Mouse (Mus musculus): ENCODE measurements around the gene Dctn2. TPM values are rescaled to one million over a fixed set of nuclear protein-coding genes. Genes with fewer than 3 reads are reported as not detected.

Gene Dctn2
- polyA plus RNA-seq, 1 experiment = 170 TPM

GRCm38 (mm10) chr10:127258489-127258888 is 7.7 kb upstream of the Dctn2 start:
- H3ac ChIP-seq (ENCODE audit: control insufficient read depth, insufficient read length, low read depth) = no peak overlapping the region

GRCm38 (mm10) chr10:127261706-127262547 is 4.2 kb upstream of the Dctn2 start:
- H3K79me3 ChIP-seq (ENCODE audit: low read depth) = peaks cover 3% of the 10 kb centered on the region
- H3K79me2 ChIP-seq (ENCODE audit: control insufficient read depth, insufficient read depth) = peaks cover 7% of the 10 kb centered on the region
- TF ChIP-seq MYOG (IDR thresholded peaks at IDR 0.05; ENCODE audit: control insufficient read depth, extremely low read depth, insufficient read length) (no peak), FOSL1 (IDR thresholded peaks at IDR 0.05; ENCODE audit: insufficient read depth, low read length, poor library complexity, severe bottlenecking) (no peak), MYOD1 (IDR thresholded peaks at IDR 0.05; ENCODE audit: control insufficient read depth, insufficient read length, low read depth) (no peak)
- H3ac ChIP-seq (ENCODE audit: control insufficient read depth, insufficient read length, low read depth) = no peak overlapping the region
- H3K4me3 ChIP-seq (ENCODE audit: insufficient read depth, poor library complexity, severe bottlenecking) = no peak overlapping the region
- peaks cover 20% of the 10 kb centered on the region for H3K27me3 ChIP-seq (ENCODE audit: control insufficient read depth, insufficient read depth, insufficient read length)
- no peaks in the 10 kb centered on the region for H3K36me3 ChIP-seq (ENCODE audit: control insufficient read depth, insufficient read depth)

More at GRCm38 (mm10) chr10:127258489-127258888, 7.7 kb upstream of the Dctn2 start:
- H3K79me3 ChIP-seq (ENCODE audit: low read depth) = no peaks in the 10 kb centered on the region
- no peaks in the 10 kb centered on the region for H3K36me3 ChIP-seq (ENCODE audit: control insufficient read depth, insufficient read depth)
- H3K4me3 ChIP-seq (ENCODE audit: insufficient read depth, poor library complexity, severe bottlenecking) = no peak overlapping the region
- peaks cover 20% of the 10 kb centered on the region for H3K27me3 ChIP-seq (ENCODE audit: control insufficient read depth, insufficient read depth, insufficient read length)
- TF ChIP-seq FOSL1 (IDR thresholded peaks at IDR 0.05; ENCODE audit: insufficient read depth, low read length, poor library complexity, severe bottlenecking) (no peak), MYOG (IDR thresholded peaks at IDR 0.05; ENCODE audit: control insufficient read depth, extremely low read depth, insufficient read length) (no peak), CTCF (IDR thresholded peaks at IDR 0.05; ENCODE audit: control insufficient read depth, insufficient read depth, insufficient read length) (no peak), MAX (IDR thresholded peaks at IDR 0.05) (no peak), CEBPB (IDR thresholded peaks at IDR 0.05; ENCODE audit: low read depth) (no peak), USF1 (IDR thresholded peaks at IDR 0.05; ENCODE audit: low read depth) (no peak), MYOD1 (IDR thresholded peaks at IDR 0.05; ENCODE audit: control insufficient read depth, insufficient read length, low read depth) (no peak)
- no peaks in the 10 kb centered on the region for H3K79me2 ChIP-seq (ENCODE audit: control insufficient read depth, insufficient read depth)

GRCm38 (mm10) chr10:127262548-127263398 is 3.4 kb upstream of the Dctn2 start, which contains the start of gene Kif5a:
Kif5a (minus strand) TSS chr10:127263348.
- H3K4me3 ChIP-seq (ENCODE audit: insufficient read depth, poor library complexity, severe bottlenecking) = no peak within 1 kb of the TSS
- no peak for TF ChIP-seq MAX (IDR thresholded peaks at IDR 0.05)
- no peak for TF ChIP-seq MYOD1 (IDR thresholded peaks at IDR 0.05; ENCODE audit: control insufficient read depth, insufficient read length, low read depth)
- TF ChIP-seq CEBPB (IDR thresholded peaks at IDR 0.05; ENCODE audit: low read depth) = no peak
- TF ChIP-seq FOSL1 (IDR thresholded peaks at IDR 0.05; ENCODE audit: insufficient read depth, low read length, poor library complexity, severe bottlenecking) = no peak
- no peak for TF ChIP-seq USF1 (IDR thresholded peaks at IDR 0.05; ENCODE audit: low read depth)
- TF ChIP-seq CTCF (IDR thresholded peaks at IDR 0.05; ENCODE audit: control insufficient read depth, insufficient read depth, insufficient read length) = no peak
- TF ChIP-seq MYOG (IDR thresholded peaks at IDR 0.05; ENCODE audit: control insufficient read depth, extremely low read depth, insufficient read length) = no peak

GRCm38 (mm10) chr10:127263631-127264030 is 2.5 kb upstream of the Dctn2 start:
- Histone ChIP-seq H3ac (ENCODE audit: control insufficient read depth, insufficient read length, low read depth) (no peak overlapping the region), H3K79me3 (ENCODE audit: low read depth) (peaks cover 16% of the 10 kb centered on the region), H3K79me2 (ENCODE audit: control insufficient read depth, insufficient read depth) (peaks cover 24% of the 10 kb centered on the region), H3K4me3 (ENCODE audit: insufficient read depth, poor library complexity, severe bottlenecking) (no peak overlapping the region), H3K27me3 (ENCODE audit: control insufficient read depth, insufficient read depth, insufficient read length) (peaks cover 16% of the 10 kb centered on the region), H3K36me3 (ENCODE audit: control insufficient read depth, insufficient read depth) (peaks cover 11% of the 10 kb centered on the region)
- TF ChIP-seq USF1 (IDR thresholded peaks at IDR 0.05; ENCODE audit: low read depth) = no peak
- TF ChIP-seq MYOD1 (IDR thresholded peaks at IDR 0.05; ENCODE audit: control insufficient read depth, insufficient read length, low read depth) = no peak
- no peak for TF ChIP-seq MYOG (IDR thresholded peaks at IDR 0.05; ENCODE audit: control insufficient read depth, extremely low read depth, insufficient read length)
- TF ChIP-seq MAX (IDR thresholded peaks at IDR 0.05) = no peak
- TF ChIP-seq CTCF (IDR thresholded peaks at IDR 0.05; ENCODE audit: control insufficient read depth, insufficient read depth, insufficient read length) = no peak
- TF ChIP-seq CEBPB (IDR thresholded peaks at IDR 0.05; ENCODE audit: low read depth) = no peak
- no peak for TF ChIP-seq FOSL1 (IDR thresholded peaks at IDR 0.05; ENCODE audit: insufficient read depth, low read length, poor library complexity, severe bottlenecking)

More at GRCm38 (mm10) chr10:127262548-127263398, 3.4 kb upstream of the Dctn2 start, which contains the start of gene Kif5a:
- H3K79me3 ChIP-seq (ENCODE audit: low read depth) = peaks cover 10% of the 10 kb centered on the region
- peaks cover 20% of the 10 kb centered on the region for H3K27me3 ChIP-seq (ENCODE audit: control insufficient read depth, insufficient read depth, insufficient read length)
- peaks cover 4% of the 10 kb centered on the region for H3K36me3 ChIP-seq (ENCODE audit: control insufficient read depth, insufficient read depth)
- peak within 1 kb of the TSS; percentile 21 for H3ac ChIP-seq (ENCODE audit: control insufficient read depth, insufficient read length, low read depth)
- peaks cover 16% of the 10 kb centered on the region for H3K79me2 ChIP-seq (ENCODE audit: control insufficient read depth, insufficient read depth)

- Histone ChIP-seq H3K36me3 (ENCODE audit: control insufficient read depth, insufficient read depth) (peaks cover 18% of the 10 kb centered on the region), H3K4me3 (ENCODE audit: insufficient read depth, poor library complexity, severe bottlenecking) (no peak overlapping the region), H3K27me3 (ENCODE audit: control insufficient read depth, insufficient read depth, insufficient read length) (peaks cover 16% of the 10 kb centered on the region), H3K79me3 (ENCODE audit: low read depth) (peaks cover 17% of the 10 kb centered on the region), H3K79me2 (ENCODE audit: control insufficient read depth, insufficient read depth) (peaks cover 31% of the 10 kb centered on the region), H3ac (ENCODE audit: control insufficient read depth, insufficient read length, low read depth) (no peak overlapping the region)
- TF ChIP-seq USF1 (IDR thresholded peaks at IDR 0.05; ENCODE audit: low read depth) (no peak), MAX (IDR thresholded peaks at IDR 0.05) (no peak), MYOD1 (IDR thresholded peaks at IDR 0.05; ENCODE audit: control insufficient read depth, insufficient read length, low read depth) (no peak), FOSL1 (IDR thresholded peaks at IDR 0.05; ENCODE audit: insufficient read depth, low read length, poor library complexity, severe bottlenecking) (no peak), CTCF (IDR thresholded peaks at IDR 0.05; ENCODE audit: control insufficient read depth, insufficient read depth, insufficient read length) (no peak), CEBPB (IDR thresholded peaks at IDR 0.05; ENCODE audit: low read depth) (no peak), MYOG (IDR thresholded peaks at IDR 0.05; ENCODE audit: control insufficient read depth, extremely low read depth, insufficient read length) (no peak)
Observed at GRCm38 (mm10) chr10:127264336-127264735, 1.8 kb upstream of the Dctn2 start.
